Mouse (Mus musculus) small intestine, adult 2 months (tissue): Measurements from ENCODE around the gene Dlk1. TPM values are rescaled to one million over a fixed set of nuclear protein-coding genes. Genes with fewer than 3 reads are reported as not detected.

Experiments used
- H3K27ac ChIP-seq: fragments of 200-500 bp; 2 replicates; pipeline ENCODE4 v1.5.1; 2012; ENCODE audit warnings: low read depth, low read length, control low read depth, inconsistent platforms; ENCODE audit not compliant: insufficient read depth
- H3K27me3 ChIP-seq: fragments of 200-500 bp; 2 replicates; pipeline ENCODE4 v1.6.1; 2012; ENCODE audit warnings: mild to moderate bottlenecking, moderate library complexity, low read length, inconsistent platforms; ENCODE audit not compliant: control insufficient read depth, insufficient read depth
- H3K36me3 ChIP-seq: fragments of 200-500 bp; 2 replicates; pipeline ENCODE4 v1.6.1; 2012; ENCODE audit warnings: mild to moderate bottlenecking, low read length, control low read depth, inconsistent platforms; ENCODE audit not compliant: control insufficient read depth, insufficient read depth
- H3K4me1 ChIP-seq: fragments of 200-500 bp; 2 replicates; pipeline ENCODE4 v1.6.1; 2012; ENCODE audit warnings: low read length, inconsistent platforms, mixed read lengths; ENCODE audit not compliant: control insufficient read depth, insufficient read depth, insufficient read length
- H3K4me3 ChIP-seq: fragments of 200-500 bp; 2 replicates; pipeline ENCODE4 v1.5.1; 2012; ENCODE audit warnings: low read depth, mild to moderate bottlenecking, control low read depth, inconsistent platforms, low read length, moderate library complexity
- CTCF ChIP-seq: fragments of 200-500 bp; IDR thresholded peaks from 2 replicates; pipeline ENCODE4 v1.5.1; 2012; ENCODE audit warnings: low read depth, mild to moderate bottlenecking, control low read depth, inconsistent platforms, low read length, moderate library complexity, mixed read lengths; ENCODE audit not compliant: insufficient replicate concordance, insufficient read length; ENCODE audit errors: extremely low read depth
- POLR2A ChIP-seq: fragments of 200-500 bp; IDR thresholded peaks from 2 replicates; pipeline ENCODE4 v1.6.1; 2012; ENCODE audit warnings: low read depth, mild to moderate bottlenecking, control low read depth, inconsistent platforms, low read length, moderate library complexity
- WGBS: fragments of 180-500 bp; shearing (Covaris S2); methylation state at CpG from one replicate; pipeline ENCODE4 v1.1.7; 2018; 5-methylcytosine and 5-hydroxymethylcytosine counted together
- polyA plus RNA-seq: library from polyadenylated mRNA; depleted of rRNA; stranded (reverse); fragments of >200 nt; gene quantifications from 2 replicates; pipeline ENCODE4 v1.2.3, GENCODE M21; 2012; rRNA removed

Gene Dlk1
- 0.18 and 1.4 TPM in 2 replicates for polyA plus RNA-seq

DNA sequence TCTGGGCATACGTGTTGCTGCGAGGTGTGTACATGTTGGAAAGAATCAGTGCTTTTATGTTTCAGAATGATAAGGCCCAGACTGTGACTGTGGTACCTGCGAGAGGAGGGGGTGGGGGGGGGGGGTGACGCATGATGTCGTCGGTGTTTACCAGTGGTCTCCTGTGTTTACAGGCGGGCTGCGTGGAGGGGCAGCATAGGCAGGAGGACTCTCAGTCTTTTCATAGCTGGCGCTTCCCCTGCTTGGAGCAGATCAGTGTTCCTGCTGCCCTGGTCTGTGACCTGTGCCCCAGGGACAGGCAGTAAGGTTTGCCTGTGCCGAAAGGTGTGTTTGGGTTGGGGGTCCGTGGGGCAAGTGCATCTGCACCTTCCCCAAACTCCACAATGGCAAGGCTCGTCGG, at the start of gene Dlk1:
TSS of gene Dlk1 (plus strand) at position 232 of the 400 bp plus-strand sequence.
- Histone ChIP-seq H3K4me3 (no peak within 1 kb of the TSS), H3K27me3 (peaks cover 18% of the 10 kb centered on the region), H3K36me3 (no peaks in the 10 kb centered on the region), H3K27ac (no peak within 1 kb of the TSS), H3K4me1 (no peaks in the 10 kb centered on the region)
- TF ChIP-seq POLR2A = no peak
- TF ChIP-seq CTCF = no peak
- 18% methylated on average over 13 of the region's 13 CpGs for WGBS

DNA sequence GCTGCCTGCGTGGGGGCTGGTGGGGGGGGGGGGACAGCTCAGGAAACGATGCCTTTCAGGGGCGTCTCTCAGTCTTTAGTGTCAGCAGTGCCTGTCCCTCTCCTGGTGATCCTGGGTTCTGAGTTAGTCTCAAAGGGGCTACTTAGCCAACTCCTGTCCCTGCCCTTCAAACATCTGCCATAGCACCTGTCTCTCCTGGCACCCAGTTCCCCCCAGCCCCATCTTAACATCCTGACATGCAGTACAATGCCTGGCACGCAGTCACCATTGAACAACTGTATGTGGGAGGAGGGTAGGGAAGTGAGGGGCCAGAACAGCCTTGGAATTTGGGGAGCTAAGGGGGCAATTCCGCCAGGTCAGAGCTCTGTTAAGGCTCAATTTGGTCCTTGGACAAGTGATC, 49.7 kb upstream of the Dlk1 start:
- Histone ChIP-seq H3K36me3 (no peaks in the 10 kb centered on the region), H3K4me1 (no peaks in the 10 kb centered on the region), H3K4me3 (no peak overlapping the region), H3K27me3 (no peaks in the 10 kb centered on the region), H3K27ac (no peak overlapping the region)
- 57% methylated on average over 5 of the region's 5 CpGs for WGBS
- TF ChIP-seq CTCF (no peak), POLR2A (no peak)

DNA sequence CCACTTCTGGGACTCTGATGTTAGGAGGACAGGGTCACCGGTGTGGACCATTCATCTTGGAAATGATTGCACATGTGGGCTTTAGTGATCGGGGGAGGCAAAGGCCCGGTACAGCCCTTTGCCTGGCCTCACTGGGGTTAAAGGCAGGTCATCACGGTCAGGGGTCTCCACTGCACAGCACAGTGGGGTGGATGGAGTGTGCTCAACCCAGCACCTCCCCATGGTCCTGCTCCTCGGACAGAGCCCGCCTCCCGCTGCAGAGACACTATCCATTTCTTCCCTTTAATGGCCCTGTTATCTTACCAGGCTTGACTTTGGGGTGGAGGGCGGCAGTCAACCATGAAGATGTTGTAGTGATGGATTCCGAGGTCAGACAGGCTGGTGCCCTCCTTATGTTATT, 48.9 kb upstream of the Dlk1 start:
- H3K27ac ChIP-seq = no peak overlapping the region
- no peaks in the 10 kb centered on the region for H3K4me1 ChIP-seq
- 90% methylated on average over 9 of the region's 9 CpGs for WGBS
- no peaks in the 10 kb centered on the region for H3K36me3 ChIP-seq
- H3K27me3 ChIP-seq = no peaks in the 10 kb centered on the region
- no peak for TF ChIP-seq POLR2A
- TF ChIP-seq CTCF = no peak
- H3K4me3 ChIP-seq = no peak overlapping the region

DNA sequence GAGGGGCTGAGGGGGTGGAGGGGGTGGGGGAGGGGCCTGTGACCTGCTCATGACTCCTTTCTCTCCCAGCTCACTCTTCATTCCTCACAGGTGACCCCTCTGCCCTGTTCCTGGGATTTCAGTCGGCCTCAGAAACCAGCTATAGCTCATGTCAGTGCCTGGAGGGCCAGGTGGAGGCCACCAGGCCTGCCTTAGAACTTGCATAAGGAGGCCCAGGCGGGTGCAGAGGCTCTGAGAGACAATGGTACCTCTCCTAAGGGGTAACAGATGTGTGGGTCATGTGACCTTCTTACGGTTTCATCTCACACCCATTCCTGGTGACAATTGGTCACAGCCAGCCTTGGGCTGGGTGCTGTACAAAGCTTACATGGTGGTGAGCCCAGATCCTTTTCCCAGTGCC, 46.6 kb upstream of the Dlk1 start:
- Histone ChIP-seq H3K4me3 (no peak overlapping the region), H3K27me3 (no peaks in the 10 kb centered on the region), H3K27ac (no peak overlapping the region), H3K36me3 (no peaks in the 10 kb centered on the region), H3K4me1 (no peaks in the 10 kb centered on the region)
- WGBS = 44% methylated on average over 3 of the region's 3 CpGs
- TF ChIP-seq CTCF (no peak), POLR2A (no peak)

DNA sequence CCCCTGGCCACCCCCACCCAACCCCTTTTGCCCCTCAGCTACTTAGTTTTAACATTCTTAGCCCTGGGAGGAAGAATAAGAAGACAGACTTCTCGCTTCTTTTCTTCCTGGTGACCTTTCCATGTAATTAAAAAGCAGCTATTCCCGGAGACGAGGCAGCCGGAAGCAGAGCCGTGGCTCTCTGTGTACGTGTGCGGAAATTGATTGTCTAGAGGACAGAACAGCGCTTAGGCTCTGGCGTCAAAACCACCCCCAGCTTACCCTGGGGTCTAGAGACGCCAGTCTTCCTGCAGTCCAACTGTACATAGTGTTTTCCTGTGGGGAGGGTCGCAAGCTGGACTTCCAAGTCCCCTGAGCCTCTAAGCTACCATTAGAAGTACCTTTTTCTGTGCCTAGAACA, 41.9 kb upstream of the Dlk1 start:
- 63% methylated on average over 11 of the region's 11 CpGs for WGBS
- Histone ChIP-seq H3K4me3 (no peak overlapping the region), H3K27ac (no peak overlapping the region), H3K36me3 (no peaks in the 10 kb centered on the region), H3K27me3 (no peaks in the 10 kb centered on the region), H3K4me1 (no peaks in the 10 kb centered on the region)
- no peak for TF ChIP-seq POLR2A
- TF ChIP-seq CTCF = no peak

DNA sequence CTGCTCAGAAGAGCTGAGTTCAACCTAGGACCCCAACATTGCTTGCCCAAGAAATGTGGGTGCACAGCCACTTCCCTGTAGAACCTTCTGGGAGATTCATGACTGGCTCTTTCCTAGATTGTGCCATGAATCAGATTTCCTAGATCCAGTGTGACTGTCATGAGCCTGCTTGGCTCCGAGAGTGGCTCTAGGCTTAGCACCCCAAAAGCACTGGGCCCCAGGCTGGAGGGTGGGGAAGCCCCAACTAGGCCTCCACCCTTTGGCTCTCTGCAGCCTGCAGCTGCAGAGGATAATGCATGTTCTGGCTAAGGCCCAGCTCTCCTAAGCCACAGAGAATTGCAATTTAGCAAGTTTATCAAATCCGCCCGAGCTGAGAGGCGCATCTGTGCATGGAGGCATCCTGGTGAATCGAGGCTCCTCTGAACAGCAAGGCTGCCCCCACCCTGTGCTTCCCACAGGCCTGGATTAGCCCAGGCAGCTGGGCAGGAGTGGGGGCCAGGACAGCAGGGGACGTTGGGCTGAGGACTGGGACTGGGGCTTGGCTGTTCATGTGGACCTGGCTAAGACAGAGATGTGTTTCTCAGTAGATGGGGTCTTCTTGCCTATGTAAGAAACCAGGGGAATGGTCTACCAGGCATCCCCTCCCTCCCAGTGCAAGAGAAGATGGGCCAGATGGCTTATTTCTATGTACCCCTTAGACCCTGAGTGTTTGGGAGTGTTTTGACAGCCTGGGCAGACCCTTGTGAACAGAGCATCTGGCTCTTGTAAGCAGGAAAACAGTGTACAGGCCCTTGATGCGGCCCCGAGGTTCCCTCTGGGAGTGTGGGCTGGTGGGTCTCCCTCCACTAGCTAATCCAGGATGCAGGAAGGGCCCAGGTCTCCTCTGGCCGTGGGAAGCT, 41.2 kb upstream of the Dlk1 start:
- no peaks in the 10 kb centered on the region for H3K4me1 ChIP-seq
- no peak overlapping the region for H3K4me3 ChIP-seq
- H3K36me3 ChIP-seq = no peaks in the 10 kb centered on the region
- no peak overlapping the region for H3K27ac ChIP-seq
- TF ChIP-seq CTCF = no peak
- no peak for TF ChIP-seq POLR2A
- WGBS = 69% methylated on average over 9 of the region's 9 CpGs
- H3K27me3 ChIP-seq = no peaks in the 10 kb centered on the region

DNA sequence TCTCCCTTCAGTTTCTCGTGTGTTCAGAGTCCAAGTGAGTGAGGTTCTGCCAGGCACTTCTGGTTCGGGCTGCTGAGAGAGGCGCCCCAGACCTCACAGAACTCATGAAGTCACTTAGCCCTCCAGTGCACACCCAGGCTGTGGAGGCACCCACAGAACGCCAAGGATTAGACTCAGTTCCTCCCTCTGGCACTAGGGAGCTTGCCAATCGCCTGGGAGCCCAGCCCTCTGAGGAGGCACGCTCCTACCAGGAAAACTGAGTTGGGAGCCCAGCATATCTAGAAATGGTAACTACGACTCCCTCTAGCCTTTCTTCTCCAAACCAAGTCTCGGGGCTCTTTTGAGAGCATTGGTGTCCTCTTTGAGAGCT, 40.6 kb upstream of the Dlk1 start:
- TF ChIP-seq POLR2A (no peak), CTCF (no peak)
- Histone ChIP-seq H3K4me3 (no peak overlapping the region), H3K27ac (no peak overlapping the region), H3K36me3 (no peaks in the 10 kb centered on the region), H3K27me3 (no peaks in the 10 kb centered on the region), H3K4me1 (no peaks in the 10 kb centered on the region)
- 50% methylated on average over 8 of the region's 8 CpGs for WGBS

DNA sequence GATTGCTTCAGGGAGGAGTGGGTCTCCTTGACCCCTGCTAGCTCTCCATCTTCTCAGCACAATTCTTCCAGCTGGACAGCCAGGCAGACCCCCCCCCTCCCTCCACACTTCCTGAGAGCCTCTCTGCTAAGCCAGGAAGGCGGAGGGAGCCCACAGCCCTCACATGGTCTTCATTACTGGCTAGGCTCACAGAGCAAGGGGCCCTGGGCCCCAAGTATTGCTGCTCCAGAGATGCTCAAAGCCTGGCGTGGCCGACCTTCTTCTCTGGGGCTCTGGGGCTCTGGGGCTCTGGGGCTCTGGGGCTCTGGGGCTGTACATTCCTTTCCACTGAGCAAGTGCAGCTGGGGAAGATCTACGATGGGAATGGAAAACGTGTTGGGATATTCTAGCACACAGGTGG, 39.9 kb upstream of the Dlk1 start:
- 49% methylated on average over 5 of the region's 5 CpGs for WGBS
- no peak for TF ChIP-seq POLR2A
- Histone ChIP-seq H3K4me3 (no peak overlapping the region), H3K27ac (no peak overlapping the region), H3K36me3 (no peaks in the 10 kb centered on the region), H3K27me3 (no peaks in the 10 kb centered on the region), H3K4me1 (no peaks in the 10 kb centered on the region)
